Mouse (Mus musculus): Measurements from ENCODE around the gene Terf2.
"Not testable (repeated sequence)": the region's sequence is repeated elsewhere in the genome, so short reads cannot be mapped to it uniquely, and the experiment has no call there.

Terf2 gene

GRCm38 (mm10) chr8:107056076-107056972, 40.0 kb downstream of the Terf2 start, which contains the start of the genes Cog8 and Nip7:
Gene Cog8, minus strand, starts transcription at chr8:107056689.
Gene Nip7, plus strand, starts transcription at chr8:107056877.
- DNase-seq, result peak; percentile 97

GRCm38 (mm10) chr8:107052046-107052445, 44.3 kb downstream of the Terf2 start:
- DNase-seq, result no peak

GRCm38 (mm10) chr8:107049480-107049879, 46.9 kb downstream of the Terf2 start:
- no peak for DNase-seq

DNA sequence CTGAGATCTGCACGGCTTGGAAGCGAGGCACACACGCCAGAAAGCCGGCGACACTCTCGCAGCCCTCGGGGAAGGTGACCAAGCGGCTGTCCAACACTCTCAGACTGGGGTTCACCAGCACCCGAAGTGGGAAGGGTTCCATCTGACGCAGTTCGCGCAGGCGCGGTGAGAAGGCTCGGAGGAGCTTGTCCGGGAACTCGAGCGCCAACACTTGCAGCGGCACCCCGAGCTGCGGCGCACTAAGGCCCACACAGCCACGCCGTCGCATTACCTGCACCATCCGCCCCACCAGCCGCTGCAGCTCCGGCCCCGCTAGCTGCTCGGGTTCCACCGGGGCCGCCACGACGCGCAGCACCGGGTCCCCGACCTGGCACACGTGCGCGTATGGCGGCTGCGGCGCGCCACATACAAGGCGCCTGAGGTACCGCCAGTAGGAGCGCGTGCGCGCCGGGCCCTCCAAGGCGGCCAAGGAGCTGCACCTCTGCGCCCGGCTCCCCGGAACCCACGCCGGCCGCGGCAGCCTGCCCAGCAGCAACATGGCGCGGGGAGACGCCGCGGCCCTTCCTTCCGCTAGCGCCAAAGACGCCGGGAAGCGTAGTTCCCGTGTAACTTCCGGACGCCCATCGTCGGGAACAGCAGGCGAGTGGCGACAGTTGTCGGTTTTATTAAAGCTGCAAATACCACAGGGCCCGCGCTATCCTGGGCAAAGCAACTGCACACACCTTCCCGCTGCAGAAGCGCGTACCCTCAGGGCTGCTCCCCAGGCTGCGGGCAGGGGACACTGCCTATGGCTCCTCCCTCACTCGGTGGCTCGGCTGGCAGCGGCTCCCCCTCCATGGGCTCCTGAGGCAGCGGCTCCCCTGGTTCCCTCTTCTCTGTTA, 48.0 kb downstream of the Terf2 start, which contains the start of gene Pdf:
Pdf (minus strand) TSS at position 554 of the 881 bp plus-strand sequence.
- DNase-seq, result peak; percentile 85

DNA sequence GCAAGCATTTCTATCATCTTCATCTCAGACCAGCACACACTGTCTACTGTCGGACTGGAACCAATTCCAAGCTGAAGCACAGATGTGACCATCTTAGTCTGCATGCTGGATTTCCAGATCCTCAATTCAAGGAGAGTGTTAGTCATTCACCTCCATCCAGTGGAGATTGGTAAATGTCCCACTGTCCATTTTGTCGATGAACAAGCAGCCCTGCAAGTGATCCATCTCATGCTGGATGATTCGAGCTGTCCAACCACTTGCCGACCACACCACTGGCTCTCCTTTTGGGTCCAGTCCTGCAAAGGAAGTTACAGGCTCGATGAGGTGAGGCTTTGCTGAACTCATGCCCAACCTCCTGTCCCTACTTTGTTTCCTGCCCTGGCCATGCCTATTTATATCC, 49.4 kb downstream of the Terf2 start:
- DNase-seq, result no peak

DNA sequence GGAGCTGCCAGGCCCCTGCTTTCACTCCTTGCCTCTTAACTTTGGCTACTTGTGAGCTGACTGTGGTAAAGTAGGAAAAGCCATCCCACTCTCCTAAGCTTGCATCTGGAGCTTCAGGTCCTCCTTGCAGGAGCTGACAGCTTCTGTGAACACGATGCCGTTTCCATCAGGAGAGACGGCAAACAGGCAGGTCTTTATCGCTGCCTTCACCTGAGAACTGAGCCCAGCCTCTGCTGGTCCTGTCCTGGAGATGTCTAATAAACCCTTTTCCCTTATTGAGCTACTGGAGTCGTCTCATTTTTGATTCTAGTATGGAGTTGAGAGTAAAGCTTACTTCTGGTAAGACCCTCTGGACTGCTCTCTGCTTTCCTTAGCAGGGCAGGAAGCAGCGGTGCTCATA, 50.9 kb downstream of the Terf2 start:
- DNase-seq, result no peak

GRCm38 (mm10) chr8:107040632-107041031, 55.7 kb downstream of the Terf2 start:
- DNase-seq, result no peak

GRCm38 (mm10) chr8:107036626-107037025, 59.7 kb downstream of the Terf2 start:
- DNase-seq, result no peak

- no peak for DNase-seq
Measured at GRCm38 (mm10) chr8:107035641-107036040, 60.7 kb downstream of the Terf2 start.

- DNase-seq, result not testable (repeated sequence)
Measured at GRCm38 (mm10) chr8:107033609-107034008, 62.7 kb downstream of the Terf2 start.

DNA sequence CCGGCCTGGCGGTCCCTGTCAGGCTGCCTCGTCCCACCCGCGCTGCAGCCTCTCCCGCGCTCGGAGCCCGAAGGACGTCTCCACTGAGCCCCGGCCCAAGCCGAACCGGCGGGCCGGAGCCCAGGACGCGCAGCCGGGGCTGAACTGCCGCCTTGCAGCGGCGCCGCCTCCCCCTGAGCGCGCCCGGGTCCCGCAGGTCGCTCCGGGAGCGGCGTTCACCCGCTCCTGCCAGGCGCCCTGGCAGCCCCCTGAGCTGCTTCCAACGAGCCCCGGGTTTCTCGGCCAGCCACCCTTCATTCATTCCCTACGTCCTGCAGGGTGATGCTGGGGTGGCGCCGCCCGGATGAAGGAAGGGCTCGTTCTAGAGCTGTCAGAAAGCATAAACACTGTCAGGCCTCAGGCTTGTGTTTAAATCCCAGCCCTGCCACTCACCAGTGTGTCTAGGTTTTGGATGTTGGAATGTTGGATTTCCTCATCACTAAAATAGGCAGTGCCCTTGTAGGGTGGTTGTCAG, 64.7 kb downstream of the Terf2 start:
- peak; percentile 28 for DNase-seq

- peak; percentile 97 for DNase-seq
Measured at GRCm38 (mm10) chr8:107030650-107031576, 65.4 kb downstream of the Terf2 start, which contains the start of gene Vps4a. Gene Vps4a, plus strand, starts transcription at chr8:107031222.

DNA sequence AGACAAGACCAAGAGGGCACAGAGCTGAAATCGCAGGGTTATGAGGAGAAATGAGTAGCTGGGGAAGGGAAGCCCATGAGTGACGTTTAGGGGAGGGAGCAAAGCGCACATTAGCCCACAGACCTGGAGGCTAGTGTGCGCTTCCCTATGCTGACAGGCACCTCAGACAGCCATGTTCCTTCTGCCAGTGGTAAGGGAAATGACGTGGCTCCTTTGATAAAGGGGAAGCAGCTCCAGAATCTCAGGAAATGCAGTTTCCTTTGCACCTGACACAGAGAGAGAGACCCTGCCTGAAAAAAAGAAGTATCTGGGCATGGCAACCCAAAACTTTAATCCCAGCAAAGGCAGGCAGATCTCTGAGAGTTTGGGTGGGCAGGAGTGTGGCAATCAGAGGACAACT, 66.3 kb downstream of the Terf2 start:
- DNase-seq, result no peak

DNA sequence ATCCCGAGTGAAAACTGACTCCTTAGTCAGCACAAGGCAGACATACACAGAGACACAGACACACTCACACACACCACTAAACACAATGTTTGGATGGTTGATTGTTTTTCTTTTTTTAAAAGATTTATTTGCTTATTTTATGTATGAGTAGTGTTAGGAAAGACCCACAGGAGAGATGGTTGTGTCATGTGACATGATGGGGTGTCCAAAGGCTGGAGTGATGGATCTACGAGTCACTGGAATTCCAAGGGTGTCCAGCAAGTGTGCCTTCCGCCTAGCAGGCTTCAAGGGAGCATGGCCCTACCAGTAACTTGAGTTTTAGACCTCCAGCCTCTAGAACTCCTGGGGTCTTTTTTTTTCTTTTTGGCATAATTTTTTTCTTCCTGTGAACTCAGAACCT, 67.0 kb downstream of the Terf2 start:
- DNase-seq, result peak; percentile 10

DNA sequence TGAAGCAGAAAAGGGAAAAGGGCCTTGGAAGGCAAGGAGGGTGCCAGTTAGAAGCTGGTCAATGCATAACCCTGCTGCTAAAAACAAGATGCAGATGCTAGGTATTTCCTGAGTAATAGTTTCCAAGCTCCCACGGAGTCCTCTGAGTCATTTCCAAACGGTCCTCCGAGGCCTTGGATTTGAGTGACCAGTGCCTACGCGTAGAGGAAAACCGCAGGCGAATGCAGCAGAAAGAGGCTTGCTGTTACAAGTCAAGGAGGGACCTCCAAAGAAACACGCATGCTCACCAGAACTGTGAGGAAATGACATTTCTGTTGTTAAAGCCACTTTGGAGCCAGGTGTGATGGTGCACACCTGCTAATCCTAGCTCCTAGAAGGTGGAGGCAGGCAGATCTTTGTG, 72.9 kb downstream of the Terf2 start:
- no peak for DNase-seq

Measured in cerebellum, adult 9-10 months (tissue).